Mouse (Mus musculus): ENCODE data around the gene Sgf29.
A peak's percentile ranks its signal among the peaks of the same experiment; 100 is the strongest.

Sgf29 gene

GRCm38 (mm10) chr7:126704121-126704980 lies 55.2 kb downstream of the Sgf29 start:
- peak; percentile 96 for DNase-seq (ENCODE audit: low read depth, low spot score)

DNA sequence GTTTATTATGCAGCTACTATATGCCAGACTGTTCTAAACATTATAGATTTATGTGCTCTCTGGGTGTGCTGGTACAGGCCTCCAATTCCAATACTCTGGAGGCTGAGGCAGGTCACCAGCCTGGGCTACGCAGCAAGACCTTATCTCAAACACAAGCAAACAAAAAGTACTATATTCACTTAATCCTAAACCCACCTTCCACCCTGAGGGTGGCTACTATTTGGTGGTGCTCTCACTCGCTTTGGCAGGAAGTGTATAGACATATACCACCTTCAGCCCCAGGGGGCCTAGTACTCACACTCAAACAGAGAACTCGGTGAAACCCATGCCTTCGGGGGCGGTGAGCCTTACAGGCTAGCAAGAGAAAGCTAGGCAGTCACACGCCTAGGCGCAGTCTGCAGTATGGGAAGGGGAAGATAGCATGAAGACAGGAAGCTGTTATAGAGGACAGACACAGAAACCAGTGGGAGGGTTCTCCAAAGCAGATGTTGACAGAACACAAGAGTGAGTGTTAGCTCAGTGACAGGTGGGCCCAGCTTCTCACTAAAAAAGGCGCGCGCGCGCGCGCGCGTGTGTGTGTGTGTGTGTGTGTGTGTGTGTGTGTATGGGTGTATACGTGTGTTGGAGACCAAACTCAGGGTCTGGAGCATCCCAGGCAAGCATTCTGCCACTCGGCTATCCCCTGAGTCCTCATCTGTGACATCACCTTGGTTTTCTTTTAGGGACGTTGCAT lies 58.5 kb downstream of the Sgf29 start, which contains the start of gene Coro1a:
Coro1a (minus strand) TSS at position 346 of the 733 bp plus-strand sequence.
- peak; percentile 48 for DNase-seq (ENCODE audit: low read depth, low spot score)

GRCm38 (mm10) chr7:126708175-126708952 lies 59.3 kb downstream of the Sgf29 start:
- no peak for DNase-seq (ENCODE audit: low read depth, low spot score)

DNA sequence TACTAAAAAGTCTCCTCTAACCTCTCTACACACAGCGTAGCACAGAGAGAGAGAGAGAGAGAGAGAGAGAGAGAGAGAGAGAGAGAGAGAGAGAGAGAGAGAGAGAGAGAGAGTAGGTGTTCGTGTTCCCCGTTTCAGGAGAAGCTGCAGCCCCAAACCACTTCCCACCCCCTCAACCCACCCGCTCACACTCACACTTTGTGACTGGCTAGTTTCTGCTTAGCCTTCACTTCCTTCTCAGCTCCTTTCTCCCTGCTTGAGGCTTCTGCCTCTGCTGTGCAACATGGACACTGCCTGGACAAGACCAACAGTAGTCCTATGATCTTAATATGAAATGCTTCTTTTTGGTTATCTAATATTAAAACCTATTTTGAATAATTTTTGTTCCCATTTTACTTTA lies 61.2 kb downstream of the Sgf29 start:
- no peak for DNase-seq (ENCODE audit: low read depth, low spot score)

- DNase-seq (ENCODE audit: low read depth, low spot score), result no peak
These were observed 62.8 kb downstream of the Sgf29 start for GRCm38 (mm10) chr7:126711910-126712309.

- DNase-seq (ENCODE audit: low read depth, low spot score), result no peak
These were observed 66.6 kb downstream of the Sgf29 start for GRCm38 (mm10) chr7:126715679-126716078.

DNA sequence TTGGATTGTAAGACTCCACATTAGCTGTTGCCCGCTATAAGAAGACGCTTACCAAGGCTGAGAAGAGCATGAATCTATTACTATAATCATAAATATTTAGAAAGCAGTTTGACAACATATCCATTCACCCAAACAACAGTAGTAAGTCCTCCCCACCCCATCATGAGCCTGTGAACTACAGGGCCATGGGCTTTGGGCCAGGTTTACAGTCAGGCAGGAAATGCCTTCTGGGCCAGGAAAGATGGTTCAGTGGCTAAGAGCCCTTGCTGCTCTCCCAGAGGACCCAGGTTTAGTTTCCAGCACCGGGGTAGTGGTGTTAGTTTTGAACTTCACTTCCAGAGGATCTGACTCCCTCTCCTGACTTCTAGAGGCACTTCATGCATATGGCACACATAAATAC lies 68.5 kb downstream of the Sgf29 start:
- no peak for DNase-seq (ENCODE audit: low read depth, low spot score)

- DNase-seq (ENCODE audit: low read depth, low spot score), result peak; percentile 60
These were observed 69.8 kb downstream of the Sgf29 start for GRCm38 (mm10) chr7:126718787-126719337.

GRCm38 (mm10) chr7:126721635-126722034 lies 72.5 kb downstream of the Sgf29 start:
- DNase-seq (ENCODE audit: low read depth, low spot score), result no peak

Data from brain, adult 2 months (tissue).